Mouse (Mus musculus): ENCODE data around the gene Mymk. TPM values are rescaled to one million over a fixed set of nuclear protein-coding genes. Genes with fewer than 3 reads are reported as not detected.

Mymk gene
- polyA plus RNA-seq, 1 experiment, result 1,410 TPM

DNA sequence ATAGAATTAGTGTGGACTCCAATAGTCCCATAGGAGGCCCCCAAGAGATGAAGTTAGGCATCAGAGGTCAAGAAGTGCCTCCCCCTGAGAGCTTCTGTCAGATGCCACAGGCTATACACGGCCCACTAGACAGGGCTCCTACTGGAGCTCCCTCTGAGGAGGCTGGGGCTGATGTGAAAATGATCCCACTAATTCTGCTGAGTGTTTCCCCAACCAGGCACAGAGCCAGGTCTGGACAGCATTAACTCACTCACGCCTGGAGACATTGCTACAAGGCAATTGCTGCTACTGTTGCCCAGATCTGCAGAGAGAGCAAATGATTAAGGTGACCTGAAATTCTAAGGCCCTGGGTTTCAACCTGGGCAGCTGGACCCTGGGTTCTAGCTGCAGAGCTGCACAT, 13.8 kb upstream of the Mymk start:
- Histone ChIP-seq H3ac (ENCODE audit: control insufficient read depth, insufficient read length) (no peak overlapping the region), H3K4me2 (ENCODE audit: low read depth) (no peak overlapping the region), H3K79me2 (ENCODE audit: control insufficient read depth, insufficient read depth) (no peaks in the 10 kb centered on the region), H3K4me3 (no peak overlapping the region), H3K27me3 (ENCODE audit: control insufficient read depth, insufficient read depth, insufficient read length) (peaks cover 18% of the 10 kb centered on the region), H3K36me3 (ENCODE audit: control insufficient read depth, insufficient read depth) (no peaks in the 10 kb centered on the region)
- TF ChIP-seq POLR2AphosphoS2 (IDR thresholded peaks at IDR 0.05; ENCODE audit: insufficient read length, low read depth), result no peak
- no peak for TF ChIP-seq MYOG (IDR thresholded peaks at IDR 0.05; ENCODE audit: control insufficient read depth in 1 of 3, insufficient read depth in 1 of 3, insufficient read length in 2 of 3, low read depth in 2 of 3)
- TF ChIP-seq SRF (IDR thresholded peaks at IDR 0.05; ENCODE audit: control insufficient read depth, insufficient read length, low read depth), result no peak
- TF ChIP-seq MYOD1 (IDR thresholded peaks at IDR 0.05; ENCODE audit: control insufficient read depth in 1 of 3, insufficient read length in 2 of 3, low read depth in 2 of 3), result no peak
- TF ChIP-seq USF1 (IDR thresholded peaks at IDR 0.05; ENCODE audit: low read depth), result no peak
- no peak for TF ChIP-seq TCF3 (IDR thresholded peaks at IDR 0.05; ENCODE audit: insufficient read length, low read depth)

DNA sequence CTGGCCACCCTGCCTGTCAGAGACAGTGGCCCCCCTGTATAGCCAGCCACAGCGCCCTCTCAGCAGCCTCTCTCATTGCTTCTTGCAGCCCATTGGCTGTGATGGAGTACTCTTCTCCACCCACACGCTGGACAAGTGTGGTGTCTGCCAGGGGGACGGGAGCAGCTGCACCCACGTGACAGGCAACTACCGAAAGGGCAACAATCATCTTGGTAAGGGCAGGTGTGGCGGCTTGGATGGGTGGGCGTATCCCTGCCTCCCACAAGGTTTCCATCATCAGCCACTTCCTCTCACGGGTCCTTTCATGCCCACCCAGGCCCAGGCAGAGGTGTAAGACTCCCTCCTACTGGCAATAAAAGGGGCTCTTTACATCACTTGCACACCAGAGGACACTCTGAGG, 13.0 kb upstream of the Mymk start:
- H3K4me2 ChIP-seq (ENCODE audit: low read depth), result no peak overlapping the region
- H3K4me3 ChIP-seq, result no peak overlapping the region
- no peak overlapping the region for H3ac ChIP-seq (ENCODE audit: control insufficient read depth, insufficient read length)
- no peaks in the 10 kb centered on the region for H3K36me3 ChIP-seq (ENCODE audit: control insufficient read depth, insufficient read depth)
- no peaks in the 10 kb centered on the region for H3K79me2 ChIP-seq (ENCODE audit: control insufficient read depth, insufficient read depth)
- TF ChIP-seq TCF12 (IDR thresholded peaks at IDR 0.05; ENCODE audit: insufficient read depth, poor library complexity, severe bottlenecking) (no peak), MAX (IDR thresholded peaks at IDR 0.05; ENCODE audit: low read depth) (no peak), MYOD1 (IDR thresholded peaks at IDR 0.05; ENCODE audit: control insufficient read depth in 1 of 3, insufficient read length in 2 of 3, low read depth in 2 of 3) (peak in 2 of 3 experiments; percentile 74 to 90), MYOG (IDR thresholded peaks at IDR 0.05; ENCODE audit: control insufficient read depth in 1 of 3, insufficient read depth in 1 of 3, insufficient read length in 2 of 3, low read depth in 2 of 3) (peak in 2 of 3 experiments; percentile 74 to 77)
- peaks cover 18% of the 10 kb centered on the region for H3K27me3 ChIP-seq (ENCODE audit: control insufficient read depth, insufficient read depth, insufficient read length)

DNA sequence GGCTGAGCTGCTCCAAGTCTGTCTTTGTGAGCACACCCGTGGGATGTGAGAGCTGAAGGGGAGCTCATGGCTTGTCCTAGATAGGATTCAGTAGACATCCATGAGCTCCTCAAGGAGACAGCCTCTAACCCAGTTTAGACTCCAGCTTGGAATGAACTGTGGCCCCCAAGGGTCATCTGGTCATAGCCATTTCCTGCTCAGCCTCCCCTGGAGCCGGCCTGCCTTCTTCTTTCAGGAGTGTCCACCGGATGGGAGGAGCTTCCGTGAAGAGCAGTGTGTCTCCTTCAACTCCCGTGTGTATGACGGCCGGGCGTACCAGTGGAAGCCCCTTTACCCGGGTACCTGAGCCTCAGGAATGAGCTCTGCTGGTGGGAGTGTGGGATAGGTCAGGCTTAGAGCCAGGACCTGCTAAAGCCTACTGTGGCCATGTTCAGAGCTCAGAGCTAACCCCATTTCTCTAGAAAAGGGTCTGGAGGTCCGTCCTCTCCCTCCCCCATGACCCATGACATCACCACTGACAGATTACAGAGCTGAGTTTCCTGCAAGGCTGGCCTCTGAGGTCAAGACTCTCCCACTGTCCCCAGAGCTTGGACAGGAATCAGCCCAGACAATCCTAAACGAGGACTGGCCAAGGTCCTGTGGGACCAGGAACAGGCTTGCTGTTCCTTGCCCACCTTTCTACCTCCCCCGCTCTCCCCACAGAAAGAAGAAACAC, 11.9 kb upstream of the Mymk start:
- no peaks in the 10 kb centered on the region for H3K79me2 ChIP-seq (ENCODE audit: control insufficient read depth, insufficient read depth)
- H3K36me3 ChIP-seq (ENCODE audit: control insufficient read depth, insufficient read depth), result no peaks in the 10 kb centered on the region
- H3K4me3 ChIP-seq, result no peak overlapping the region
- H3K27me3 ChIP-seq (ENCODE audit: control insufficient read depth, insufficient read depth, insufficient read length), result peaks cover 18% of the 10 kb centered on the region
- no peak overlapping the region for H3ac ChIP-seq (ENCODE audit: control insufficient read depth, insufficient read length)
- no peak overlapping the region for H3K4me2 ChIP-seq (ENCODE audit: low read depth)
- no peak for TF ChIP-seq POLR2A (IDR thresholded peaks at IDR 0.05; ENCODE audit: insufficient read length, low read depth)

DNA sequence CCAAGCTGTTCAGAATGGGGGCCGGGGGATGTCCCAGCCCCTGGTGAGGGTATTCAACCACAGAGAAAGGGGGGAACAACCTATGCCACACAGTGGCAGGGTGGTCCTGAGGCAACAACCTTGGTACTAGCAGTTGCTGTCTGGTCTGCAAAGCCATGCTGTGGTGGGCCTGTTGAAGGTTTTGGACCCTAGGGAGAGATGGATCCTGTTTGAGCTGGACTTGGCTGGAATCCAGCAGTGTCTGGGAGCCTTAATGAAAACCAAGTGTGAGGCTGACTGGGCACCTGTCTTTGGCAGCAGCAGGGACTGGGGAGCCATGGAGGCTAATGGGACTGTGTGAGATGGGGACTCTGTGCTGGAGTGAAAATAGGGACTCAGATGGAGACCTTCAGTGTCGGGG, 7.7 kb upstream of the Mymk start:
- no peaks in the 10 kb centered on the region for H3K36me3 ChIP-seq (ENCODE audit: control insufficient read depth, insufficient read depth)
- peaks cover 18% of the 10 kb centered on the region for H3K27me3 ChIP-seq (ENCODE audit: control insufficient read depth, insufficient read depth, insufficient read length)
- H3K4me3 ChIP-seq, result peak overlapping the region; percentile 17
- no peak for TF ChIP-seq POLR2A (IDR thresholded peaks at IDR 0.05; ENCODE audit: insufficient read length, low read depth)
- no peak for TF ChIP-seq CEBPB (IDR thresholded peaks at IDR 0.05; ENCODE audit: insufficient read depth, poor library complexity, severe bottlenecking)
- peak in 1 of 3 experiments; percentile 12 for TF ChIP-seq MYOG (IDR thresholded peaks at IDR 0.05; ENCODE audit: control insufficient read depth in 1 of 3, insufficient read depth in 1 of 3, insufficient read length in 2 of 3, low read depth in 2 of 3)
- TF ChIP-seq MYOD1 (IDR thresholded peaks at IDR 0.05; ENCODE audit: control insufficient read depth in 1 of 3, insufficient read length in 2 of 3, low read depth in 2 of 3), result peak in 2 of 3 experiments; percentile 46 to 57
- peak overlapping the region; percentile 42 for H3K4me2 ChIP-seq (ENCODE audit: low read depth)
- H3K79me2 ChIP-seq (ENCODE audit: control insufficient read depth, insufficient read depth), result no peaks in the 10 kb centered on the region
- H3ac ChIP-seq (ENCODE audit: control insufficient read depth, insufficient read length), result no peak overlapping the region

DNA sequence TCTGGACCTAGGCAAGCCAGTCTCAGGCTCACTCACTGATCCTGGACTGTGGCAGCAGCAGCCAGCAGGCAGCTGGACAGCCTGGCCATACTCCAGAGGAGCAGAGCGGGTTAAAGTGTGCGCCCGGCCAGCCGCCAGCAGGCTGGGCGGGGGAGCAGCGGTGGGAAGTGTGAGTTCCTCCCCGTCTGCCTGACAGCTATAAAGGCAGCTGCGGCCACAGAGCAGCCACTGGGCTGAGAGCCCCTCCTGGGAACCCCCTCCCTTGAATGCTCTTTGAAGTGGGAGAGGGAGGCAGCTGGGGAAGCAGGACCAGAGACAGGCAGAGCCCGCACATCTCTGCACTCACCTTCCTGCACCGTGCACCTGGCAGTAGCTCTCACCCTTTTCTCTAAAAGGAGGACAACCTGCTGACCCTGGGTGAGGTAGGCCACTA, 7.2 kb upstream of the Mymk start, which contains the start of gene Adamtsl2:
TSS of gene Adamtsl2 (plus strand) at position 228 of the 433 bp plus-strand sequence.
- Histone ChIP-seq H3K27me3 (ENCODE audit: control insufficient read depth, insufficient read depth, insufficient read length) (peaks cover 18% of the 10 kb centered on the region), H3K36me3 (ENCODE audit: control insufficient read depth, insufficient read depth) (no peaks in the 10 kb centered on the region), H3K4me2 (ENCODE audit: low read depth) (peak within 1 kb of the TSS; percentile 42), H3ac (ENCODE audit: control insufficient read depth, insufficient read length) (no peak within 1 kb of the TSS), H3K4me3 (peak within 1 kb of the TSS; percentile 17), H3K79me2 (ENCODE audit: control insufficient read depth, insufficient read depth) (no peaks in the 10 kb centered on the region)
- no peak for TF ChIP-seq REST (IDR thresholded peaks at IDR 0.05; ENCODE audit: insufficient read depth, insufficient read length)
- TF ChIP-seq MYOG (IDR thresholded peaks at IDR 0.05; ENCODE audit: control insufficient read depth in 1 of 3, insufficient read depth in 1 of 3, insufficient read length in 2 of 3, low read depth in 2 of 3), result peak; percentile 50 to 88 (median 77)
- TF ChIP-seq CEBPB (IDR thresholded peaks at IDR 0.05; ENCODE audit: insufficient read depth, poor library complexity, severe bottlenecking), result no peak
- no peak for TF ChIP-seq SRF (IDR thresholded peaks at IDR 0.05; ENCODE audit: control insufficient read depth, insufficient read length, low read depth)
- peak in 2 of 3 experiments; percentile 39 to 85 for TF ChIP-seq MYOD1 (IDR thresholded peaks at IDR 0.05; ENCODE audit: control insufficient read depth in 1 of 3, insufficient read length in 2 of 3, low read depth in 2 of 3)
- peak; percentile 48 for TF ChIP-seq TCF3 (IDR thresholded peaks at IDR 0.05; ENCODE audit: insufficient read length, low read depth)
- peak; percentile 8 for TF ChIP-seq TCF12 (IDR thresholded peaks at IDR 0.05; ENCODE audit: insufficient read depth, poor library complexity, severe bottlenecking)
